Mouse (Mus musculus) embryonic fibroblast, embryonic 13.5 days (primary cell): ENCODE results near the gene Rsad1. TPM values are rescaled to one million over a fixed set of nuclear protein-coding genes. Genes with fewer than 3 reads are reported as not detected.

ENCODE experiments used
- H3K27ac ChIP-seq: 2 replicates; pipeline ENCODE4 v1.5.1; 2012; ENCODE audit warnings: low read length, control low read depth, inconsistent platforms; ENCODE audit not compliant: insufficient read depth
- H3K4me1 ChIP-seq: 2 replicates; pipeline ENCODE4 v1.6.1; 2011; ENCODE audit warnings: low read length; ENCODE audit not compliant: control insufficient read depth, insufficient read depth
- H3K4me3 ChIP-seq: 2 replicates; pipeline ENCODE4 v1.5.1; 2011; ENCODE audit warnings: mild to moderate bottlenecking, control low read depth, low read length; ENCODE audit not compliant: insufficient read depth
- CTCF ChIP-seq: IDR thresholded peaks from 2 replicates; pipeline ENCODE4 v1.5.1; 2011; ENCODE audit warnings: mild to moderate bottlenecking, control low read depth, low read length, moderate library complexity, borderline replicate concordance; ENCODE audit not compliant: insufficient read depth
- POLR2A ChIP-seq: IDR thresholded peaks from 2 replicates; pipeline ENCODE4 v1.6.1; 2011; ENCODE audit warnings: low read depth, mild to moderate bottlenecking, control low read depth, low read length, moderate library complexity
- polyA plus RNA-seq: library from polyadenylated mRNA; stranded (reverse); fragments of >200 nt; gene quantifications from 2 replicates; pipeline ENCODE4 v1.2.4, GENCODE M21; 2011; ENCODE audit warnings: low read depth; ENCODE audit not compliant: missing spikeins, insufficient read length

The Rsad1 gene
- polyA plus RNA-seq, 1 experiment: 5.5 TPM

- no peaks in the 10 kb centered on the region for H3K4me1 ChIP-seq
- no peak overlapping the region for H3K27ac ChIP-seq
- no peak overlapping the region for H3K4me3 ChIP-seq
- no peak for TF ChIP-seq POLR2A
- no peak for TF ChIP-seq CTCF
Observed at GRCm38 (mm10) chr11:94571850-94572249, 22.8 kb upstream of the Rsad1 start.

GRCm38 (mm10) chr11:94570612-94571011, 21.6 kb upstream of the Rsad1 start:
- Histone ChIP-seq H3K27ac (no peak overlapping the region), H3K4me3 (no peak overlapping the region), H3K4me1 (no peaks in the 10 kb centered on the region)
- no peak for TF ChIP-seq POLR2A
- no peak for TF ChIP-seq CTCF

DNA sequence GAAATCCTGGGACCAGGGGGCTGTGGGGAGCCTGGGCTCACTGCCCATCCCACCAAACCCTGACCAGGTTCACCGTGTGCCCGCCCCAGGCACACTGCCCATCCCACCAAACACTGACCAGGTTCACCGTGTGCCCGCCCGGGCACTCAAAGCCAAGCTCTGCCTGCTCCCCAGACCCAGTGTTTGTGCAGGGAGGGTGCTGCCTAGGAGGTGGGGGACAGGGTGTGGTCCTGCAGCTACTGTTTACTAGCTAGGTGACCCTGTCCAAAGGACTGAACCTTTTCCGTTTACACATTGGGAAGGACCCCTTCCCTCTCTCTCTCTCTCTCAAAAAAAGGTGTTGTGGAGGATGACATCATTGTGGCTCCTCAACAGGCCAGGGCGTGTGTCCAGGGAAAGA, 18.3 kb upstream of the Rsad1 start:
- H3K27ac ChIP-seq: no peak overlapping the region
- no peak overlapping the region for H3K4me3 ChIP-seq
- H3K4me1 ChIP-seq: no peaks in the 10 kb centered on the region
- TF ChIP-seq CTCF (no peak), POLR2A (no peak)

DNA sequence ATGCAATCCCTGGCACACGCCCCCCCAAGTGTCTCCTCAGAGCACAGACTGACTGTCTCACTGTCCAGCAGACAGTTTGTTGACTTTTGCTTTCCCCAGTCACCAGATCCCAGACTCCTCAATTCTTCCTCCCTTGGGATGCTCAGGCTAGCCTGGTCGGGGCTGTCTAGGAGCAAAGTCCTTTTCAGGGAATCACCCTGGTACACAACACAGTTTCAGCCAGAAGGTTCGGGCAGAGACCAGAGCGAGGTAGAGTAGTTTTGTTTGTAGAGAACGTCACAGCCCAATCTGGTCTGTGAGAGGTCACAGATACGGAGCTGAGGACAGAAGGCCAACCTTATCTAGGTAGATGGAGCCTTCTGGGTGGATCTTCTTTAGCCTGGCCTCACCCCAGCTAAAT, 17.5 kb upstream of the Rsad1 start:
- no peaks in the 10 kb centered on the region for H3K4me1 ChIP-seq
- H3K4me3 ChIP-seq: no peak overlapping the region
- H3K27ac ChIP-seq: no peak overlapping the region
- TF ChIP-seq CTCF: no peak
- no peak for TF ChIP-seq POLR2A

DNA sequence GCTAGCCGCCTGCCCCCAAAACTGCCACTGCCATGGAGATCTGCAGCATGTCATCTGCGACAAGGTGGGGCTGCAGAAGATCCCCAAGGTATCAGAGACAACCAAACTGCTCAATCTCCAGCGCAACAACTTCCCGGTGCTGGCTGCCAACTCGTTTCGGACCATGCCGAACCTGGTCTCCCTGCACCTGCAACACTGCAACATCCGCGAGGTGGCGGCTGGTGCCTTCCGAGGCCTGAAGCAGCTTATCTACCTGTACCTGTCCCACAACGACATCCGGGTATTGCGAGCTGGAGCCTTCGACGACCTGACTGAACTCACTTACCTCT, 16.1 kb upstream of the Rsad1 start:
- H3K27ac ChIP-seq: no peak overlapping the region
- H3K4me3 ChIP-seq: no peak overlapping the region
- TF ChIP-seq POLR2A (no peak), CTCF (no peak)
- H3K4me1 ChIP-seq: no peaks in the 10 kb centered on the region

DNA sequence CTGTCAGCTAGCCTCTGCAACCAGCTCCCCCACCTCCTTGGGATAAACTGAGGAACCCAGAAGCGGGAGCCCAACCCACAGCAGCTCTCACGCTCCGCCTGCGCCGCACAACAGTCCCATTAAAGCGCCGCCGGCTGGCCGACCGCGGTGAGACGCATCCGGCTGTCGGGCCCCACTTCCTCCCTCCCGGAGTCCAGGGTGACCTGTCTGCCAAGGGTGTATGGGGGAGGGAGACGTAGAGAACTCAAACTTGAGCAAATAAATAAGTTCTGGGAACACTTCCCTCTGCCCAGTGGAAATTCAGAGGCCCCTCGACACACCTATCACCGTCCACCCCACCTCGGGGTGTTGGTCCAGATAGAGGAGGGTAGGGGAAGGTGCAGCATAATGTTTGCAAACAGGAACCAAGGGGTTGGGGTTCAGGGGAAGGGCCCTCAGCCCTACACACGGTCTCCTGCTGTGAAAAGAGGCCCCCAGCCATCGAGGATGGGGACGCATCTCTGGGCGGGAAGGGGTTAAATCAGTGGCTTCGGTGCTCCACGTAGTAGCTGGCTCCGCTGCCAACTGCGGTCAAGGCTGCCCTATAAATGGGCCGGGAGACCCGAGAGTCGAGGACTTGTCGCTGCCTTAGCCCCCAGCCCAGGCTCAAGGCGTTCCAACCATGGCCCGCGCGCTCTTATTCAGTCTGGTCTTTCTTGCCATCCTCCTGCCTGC, 15.5 kb upstream of the Rsad1 start, which contains the start of gene Chad:
Chad (plus strand) TSS at position 611 of the 714 bp plus-strand sequence.
- Histone ChIP-seq H3K27ac (no peak within 1 kb of the TSS), H3K4me3 (no peak within 1 kb of the TSS), H3K4me1 (no peaks in the 10 kb centered on the region)
- TF ChIP-seq CTCF (no peak), POLR2A (no peak)

DNA sequence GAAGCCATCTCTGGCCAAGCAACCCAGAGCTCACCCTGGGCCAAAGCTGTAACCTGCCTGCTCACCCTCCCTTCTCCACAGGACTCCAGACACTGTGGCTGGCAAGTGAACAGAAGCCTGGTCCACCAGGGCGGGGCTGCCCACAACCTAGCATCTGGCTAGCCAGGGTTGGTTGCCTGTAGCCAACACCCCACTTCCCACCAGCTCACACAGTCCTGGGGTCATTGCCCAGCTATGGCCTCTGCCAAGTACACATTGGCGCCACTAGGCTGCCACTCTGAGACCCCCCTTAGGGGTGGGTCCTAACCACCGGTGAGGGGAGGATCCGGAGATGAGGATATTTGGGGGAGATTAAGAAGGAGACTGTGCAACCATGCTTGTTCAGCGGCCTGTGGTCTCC, 14.8 kb upstream of the Rsad1 start:
- no peak overlapping the region for H3K27ac ChIP-seq
- TF ChIP-seq CTCF: no peak
- TF ChIP-seq POLR2A: no peak
- H3K4me1 ChIP-seq: no peaks in the 10 kb centered on the region
- H3K4me3 ChIP-seq: no peak overlapping the region

GRCm38 (mm10) chr11:94563383-94563782, 14.3 kb upstream of the Rsad1 start:
- TF ChIP-seq POLR2A (no peak), CTCF (no peak)
- no peaks in the 10 kb centered on the region for H3K4me1 ChIP-seq
- no peak overlapping the region for H3K27ac ChIP-seq
- H3K4me3 ChIP-seq: no peak overlapping the region

GRCm38 (mm10) chr11:94558226-94558625, 9.2 kb upstream of the Rsad1 start:
- H3K4me3 ChIP-seq: no peak overlapping the region
- TF ChIP-seq POLR2A: no peak
- TF ChIP-seq CTCF: no peak
- H3K4me1 ChIP-seq: no peaks in the 10 kb centered on the region
- no peak overlapping the region for H3K27ac ChIP-seq

DNA sequence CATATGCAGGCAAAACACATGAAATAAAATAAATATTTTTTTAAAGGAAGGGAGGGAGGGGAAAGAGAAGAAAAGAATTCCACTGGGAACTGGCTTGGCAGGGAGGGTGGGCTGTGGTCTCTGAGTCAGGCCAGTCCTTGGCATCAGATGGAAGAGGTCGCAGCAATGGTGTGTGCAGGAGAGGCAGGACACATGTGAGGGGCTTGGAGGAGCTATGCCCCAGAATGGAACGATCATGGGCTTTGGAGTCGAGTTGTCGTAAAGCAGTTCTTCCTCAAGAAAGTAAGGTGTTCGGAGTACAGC, 1.3 kb upstream of the Rsad1 start:
- Histone ChIP-seq H3K4me3 (no peak overlapping the region), H3K4me1 (peaks cover 4% of the 10 kb centered on the region; the same call in 1 of the 2 replicates), H3K27ac (0 out of 2 replicates have a peak overlapping the region, but pooled peaks have one; percentile 31)
- TF ChIP-seq CTCF: no peak

DNA sequence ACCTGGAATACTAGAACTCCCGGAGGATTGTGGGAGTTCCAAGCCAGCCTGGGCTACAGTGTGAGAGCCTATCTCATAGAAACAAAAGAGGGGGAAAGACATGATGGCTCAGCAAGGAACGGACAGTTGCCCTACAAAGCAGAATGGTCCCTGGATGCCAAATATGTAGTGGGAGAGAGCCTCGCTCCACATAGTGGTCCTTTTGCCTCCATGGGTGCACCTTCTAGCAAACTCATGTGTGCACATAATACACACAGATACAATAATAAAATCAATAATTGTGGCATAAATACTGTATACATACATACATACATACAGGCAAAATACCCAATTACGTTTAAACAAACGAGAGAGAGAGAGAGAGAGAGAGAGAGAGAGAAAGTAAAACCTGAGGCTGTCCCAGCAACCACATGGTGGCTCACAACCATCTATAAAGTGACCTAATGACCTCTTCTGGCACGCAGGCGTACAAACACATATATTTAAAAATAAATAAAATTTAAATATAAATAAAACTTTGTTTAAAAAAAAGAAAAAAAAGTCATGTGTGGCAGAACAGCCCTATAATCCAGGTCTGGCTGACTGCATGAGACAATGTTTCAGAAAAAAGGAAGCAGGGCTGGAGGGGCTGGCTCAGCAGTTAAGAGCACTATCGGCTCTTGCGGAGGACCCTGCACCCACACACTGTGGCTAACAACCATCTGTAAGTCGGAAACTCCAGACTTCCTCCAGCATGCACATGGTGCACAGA, 811 bp upstream of the Rsad1 start:
- H3K4me3 ChIP-seq: no peak overlapping the region
- TF ChIP-seq CTCF (no peak), POLR2A (no peak)
- H3K27ac ChIP-seq: peak overlapping the region; percentile 15; the same call in 1 of the 2 replicates
- H3K4me1 ChIP-seq: peaks cover 4% of the 10 kb centered on the region; the same call in 1 of the 2 replicates
